Mouse (Mus musculus): Measurements from ENCODE around the gene Las1l.

GRCm38 (mm10) chrX:95969116-95969515 is 12.4 kb upstream of the Las1l start:
- TF ChIP-seq CTCF (conservative IDR thresholded peaks at IDR 0.05; ENCODE audit: low read length) (no peak), POU5F1 (IDR thresholded peaks at IDR 0.05; ENCODE audit: borderline replicate concordance, low read length) (no peak), NANOG (IDR thresholded peaks at IDR 0.05; ENCODE audit: borderline replicate concordance, low read length) (no peak)

Data from E14TG2a.4 (cell line).